Mouse (Mus musculus) MEL (cell line): ENCODE measurements around the gene Rgs17. TPM values are rescaled to one million over a fixed set of nuclear protein-coding genes. Genes with fewer than 3 reads are reported as not detected.

Experiments used
- DNase-seq: peaks from one replicate; pipeline ENCODE4 v3.0.0; 2011; ENCODE audit warnings: low read depth, low spot score
- H3K27ac ChIP-seq: 2 replicates; pipeline ENCODE4 v1.5.1; 2012; ENCODE audit warnings: low read depth, mild to moderate bottlenecking, control low read depth, low read length, moderate library complexity; ENCODE audit not compliant: control insufficient read depth
- H3K27me3 ChIP-seq, 2 experiments: fragments of 150-350 bp in 1 of 2; sonication (generic) in 1 of 2; 2 replicates each; pipeline ENCODE4 v1.6.1; 2012; ENCODE audit warnings: low read length in 2 of 2, mild to moderate bottlenecking in 2 of 2, improper control_type of control experiment in 1 of 2, moderate library complexity in 1 of 2; ENCODE audit not compliant: insufficient read depth in 2 of 2, control insufficient read depth in 1 of 2
- H3K36me3 ChIP-seq, 2 experiments: 2 replicates each; pipeline ENCODE4 v1.6.1; 2012 to 2014; ENCODE audit warnings: low read length in 2 of 2, improper control_type of control experiment in 1 of 2, inconsistent platforms in 1 of 2, mild to moderate bottlenecking in 1 of 2; ENCODE audit not compliant: insufficient read depth in 2 of 2, control insufficient read depth in 1 of 2
- H3K4me1 ChIP-seq, 2 experiments: fragments of 150-350 bp in 1 of 2; sonication (generic) in 1 of 2; 2 replicates each; pipeline ENCODE4 v1.6.1; 2012; ENCODE audit warnings: low read length in 2 of 2, improper control_type of control experiment in 1 of 2, mild to moderate bottlenecking in 1 of 2; ENCODE audit not compliant: insufficient read depth in 2 of 2, control insufficient read depth in 1 of 2
- H3K4me3 ChIP-seq, 2 experiments: fragments of 150-350 bp in 1 of 2; sonication (generic) in 1 of 2; 2 replicates each; pipeline ENCODE4 v1.5.1; 2012; ENCODE audit warnings: low read depth in 2 of 2, low read length in 2 of 2, mild to moderate bottlenecking in 2 of 2, moderate library complexity in 2 of 2, control low read depth in 1 of 2, improper control_type of control experiment in 1 of 2; ENCODE audit not compliant: control insufficient read depth in 1 of 2, insufficient read depth in 1 of 2
- H3K79me2 ChIP-seq: 2 replicates; pipeline ENCODE4 v1.6.1; 2012; ENCODE audit warnings: mild to moderate bottlenecking, low read length, moderate library complexity; ENCODE audit not compliant: control insufficient read depth, poor library complexity, insufficient read depth
- H3K9ac ChIP-seq: 2 replicates; pipeline ENCODE4 v1.6.1; 2012; ENCODE audit warnings: low read depth, mild to moderate bottlenecking, control low read depth, low read length, moderate library complexity; ENCODE audit not compliant: control insufficient read depth, poor library complexity, severe bottlenecking
- H3K9me3 ChIP-seq: fragments of 150-350 bp; sonication (generic); replicated peaks from 2 replicates; pipeline ENCODE4 v1.6.1; 2012; ENCODE audit warnings: mild to moderate bottlenecking, low read length, improper control_type of control experiment, moderate library complexity; ENCODE audit not compliant: insufficient read depth
- BHLHE40 ChIP-seq: IDR thresholded peaks from 2 replicates; pipeline ENCODE4 v1.6.1; 2012; ENCODE audit warnings: low read depth, mild to moderate bottlenecking, inconsistent platforms, low read length, improper control_type of control experiment, borderline replicate concordance
- CHD1 ChIP-seq: IDR thresholded peaks from 2 replicates; pipeline ENCODE4 v1.6.1; 2012; ENCODE audit warnings: low read depth, mild to moderate bottlenecking, inconsistent platforms, low read length, improper control_type of control experiment
- E2F4 ChIP-seq: IDR thresholded peaks from 2 replicates; pipeline ENCODE4 v1.6.1; 2011; ENCODE audit warnings: low read depth, low read length, improper control_type of control experiment, borderline replicate concordance
- ELF1 ChIP-seq: IDR thresholded peaks from 2 replicates; pipeline ENCODE4 v1.6.1; 2014; ENCODE audit warnings: low read depth, mild to moderate bottlenecking, inconsistent platforms, low read length, improper control_type of control experiment, moderate library complexity
- EP300 ChIP-seq, 2 experiments: IDR thresholded peaks; 2 replicates each; pipeline ENCODE4 v1.6.1; 2011; ENCODE audit warnings: improper control_type of control experiment in 2 of 2, low read length in 2 of 2, low read depth in 1 of 2, mild to moderate bottlenecking in 1 of 2
- GATA1 ChIP-seq: IDR thresholded peaks from 2 replicates; pipeline ENCODE4 v1.6.1; 2011; ENCODE audit warnings: low read depth, low read length, improper control_type of control experiment
- HCFC1 ChIP-seq: IDR thresholded peaks from 2 replicates; pipeline ENCODE4 v1.6.1; 2012; ENCODE audit warnings: low read depth, mild to moderate bottlenecking, inconsistent platforms, low read length, improper control_type of control experiment, moderate library complexity
- JUND ChIP-seq: IDR thresholded peaks from 2 replicates; pipeline ENCODE4 v1.6.1; 2011; ENCODE audit warnings: low read depth, mild to moderate bottlenecking, improper control_type of control experiment, low read length
- MAFK ChIP-seq: IDR thresholded peaks from 2 replicates; pipeline ENCODE4 v1.6.1; 2011; ENCODE audit warnings: low read depth, mild to moderate bottlenecking, low read length, improper control_type of control experiment, borderline replicate concordance
- MAX ChIP-seq: IDR thresholded peaks from 2 replicates; pipeline ENCODE4 v1.6.1; 2011; ENCODE audit warnings: low read length, improper control_type of control experiment
- MXI1 ChIP-seq: IDR thresholded peaks from 2 replicates; pipeline ENCODE4 v1.6.1; 2011; ENCODE audit warnings: mild to moderate bottlenecking, low read depth, low read length, improper control_type of control experiment
- MYB ChIP-seq: IDR thresholded peaks from 2 replicates; pipeline ENCODE4 v1.6.1; 2011; ENCODE audit warnings: mild to moderate bottlenecking, low read depth, low read length, improper control_type of control experiment
- MYC ChIP-seq: IDR thresholded peaks from 2 replicates; pipeline ENCODE4 v1.6.1; 2011; ENCODE audit warnings: low read depth, mild to moderate bottlenecking, low read length, improper control_type of control experiment, moderate library complexity
- NELFE ChIP-seq: IDR thresholded peaks from 2 replicates; pipeline ENCODE4 v1.6.1; 2011; ENCODE audit warnings: low read depth, low read length, improper control_type of control experiment
- NRF1 ChIP-seq: IDR thresholded peaks from 2 replicates; pipeline ENCODE4 v1.6.1; 2014; ENCODE audit warnings: low read depth, mild to moderate bottlenecking, inconsistent platforms, low read length, improper control_type of control experiment, moderate library complexity; ENCODE audit not compliant: poor library complexity, insufficient read depth, severe bottlenecking
- POLR2A ChIP-seq, 2 experiments: IDR thresholded peaks; 2 replicates each; pipeline ENCODE4 v1.6.1; 2011 to 2012; ENCODE audit warnings: low read length in 2 of 2, mild to moderate bottlenecking in 2 of 2, control low read depth in 1 of 2, improper control_type of control experiment in 1 of 2, low read depth in 1 of 2, moderate library complexity in 1 of 2; ENCODE audit not compliant: control insufficient read depth in 1 of 2, insufficient read depth in 1 of 2, poor library complexity in 1 of 2
- POLR2AphosphoS2 ChIP-seq: IDR thresholded peaks from 2 replicates; pipeline ENCODE4 v1.6.1; 2011; ENCODE audit warnings: low read length, improper control_type of control experiment
- POLR2AphosphoS5 ChIP-seq: IDR thresholded peaks from 2 replicates; pipeline ENCODE4 v1.6.1; 2012; ENCODE audit warnings: low read depth, borderline replicate concordance, mild to moderate bottlenecking, inconsistent platforms, low read length, moderate library complexity, mixed read lengths
- RCOR1 ChIP-seq: IDR thresholded peaks from 2 replicates; pipeline ENCODE4 v1.6.1; 2012; ENCODE audit warnings: low read depth, mild to moderate bottlenecking, inconsistent platforms, low read length, improper control_type of control experiment
- SIN3A ChIP-seq: IDR thresholded peaks from 2 replicates; pipeline ENCODE4 v1.6.1; 2012; ENCODE audit warnings: low read length, improper control_type of control experiment, inconsistent platforms
- TCF12 ChIP-seq: IDR thresholded peaks from 2 replicates; pipeline ENCODE4 v1.6.1; 2014; ENCODE audit warnings: low read depth, mild to moderate bottlenecking, inconsistent platforms, low read length, improper control_type of control experiment, moderate library complexity
- UBTF ChIP-seq: IDR thresholded peaks from 2 replicates; pipeline ENCODE4 v1.6.1; 2012; ENCODE audit warnings: low read depth, mild to moderate bottlenecking, inconsistent platforms, low read length, improper control_type of control experiment, moderate library complexity, borderline replicate concordance; ENCODE audit not compliant: insufficient read depth
- polyA plus RNA-seq, 2 experiments: library from polyadenylated mRNA; stranded (reverse) in 1 of 2; unstranded in 1 of 2; fragments of >175 nt in 1 of 2; fragments of >200 nt in 1 of 2; gene quantifications; 2 replicates each; pipeline versions ENCODE4 v1.2.1 to v1.2.4; 2012; ENCODE audit warnings: low replicate concordance in 2 of 2, low read depth in 1 of 2; ENCODE audit not compliant: insufficient read length in 2 of 2, insufficient read depth in 1 of 2, missing spikeins in 1 of 2
- total RNA-seq: library from RNA; depleted of rRNA; stranded (reverse); fragments of 300-350 nt; gene quantifications from 2 replicates; pipeline ENCODE4 v1.2.3, GENCODE M21; 2012

Rgs17 gene
- total and polyA plus RNA-seq, 3 experiments: not detected

GRCm38 (mm10) chr10:5804691-5805156, 117.5 kb downstream of the Rgs17 start:
- DNase-seq: peak; percentile 79
- no peak for TF ChIP-seq RCOR1
- TF ChIP-seq MYB: no peak
- no peak for TF ChIP-seq POLR2AphosphoS2
- peak; percentile 95; the same call in 1 of the 2 replicates for TF ChIP-seq E2F4
- TF ChIP-seq EP300 (IDR thresholded peaks at IDR 0.05; ENCODE audit: low read depth in 1 of 2, low read length in 2 of 2): peak in 1 of 2 experiments; percentile 18; a peak in 1 of 4 replicates
- TF ChIP-seq BHLHE40: peak; percentile 64; the same call in 1 of the 2 replicates
- no peak for TF ChIP-seq POLR2A (IDR thresholded peaks at IDR 0.05; ENCODE audit: control insufficient read depth in 1 of 2, insufficient read depth in 1 of 2, low read depth in 1 of 2, low read length in 2 of 2, poor library complexity in 1 of 2)
- peak; percentile 76 for TF ChIP-seq MAX
- TF ChIP-seq MAFK: no peak
- no peak for TF ChIP-seq CHD1
- peak; percentile 68; the same call in 1 of the 2 replicates for TF ChIP-seq POLR2AphosphoS5
- TF ChIP-seq HCFC1: no peak
- peak; percentile 29; the same call in 1 of the 2 replicates for TF ChIP-seq SIN3A
- TF ChIP-seq NRF1: no peak
- TF ChIP-seq MXI1: peak; percentile 67
- TF ChIP-seq MYC: no peak; the same call in 1 of the 2 replicates
- no peak for TF ChIP-seq TCF12
- TF ChIP-seq JUND: no peak
- TF ChIP-seq ELF1: no peak
- peak; percentile 65 for TF ChIP-seq GATA1

DNA sequence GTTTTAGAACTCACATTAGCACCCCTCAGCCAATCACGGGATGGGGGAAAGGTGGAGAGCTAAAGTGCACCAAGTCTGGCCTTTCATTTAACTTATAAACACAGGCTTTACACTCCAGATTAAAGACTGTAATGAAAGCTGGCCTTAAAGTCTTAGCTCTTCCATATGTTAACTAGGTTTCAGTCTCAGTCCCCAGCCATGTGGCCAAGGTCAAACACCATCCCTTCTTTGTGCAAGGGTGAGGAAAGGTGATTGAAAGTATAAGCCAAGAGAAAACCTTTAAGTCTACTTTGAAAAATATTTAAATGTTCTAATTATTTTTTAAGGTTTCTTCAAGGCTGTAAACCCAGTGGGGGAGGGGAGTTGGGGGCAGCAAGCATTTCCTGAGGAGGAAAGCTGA, 118.5 kb downstream of the Rgs17 start:
- Histone ChIP-seq H3K4me3 (peak overlapping the region; percentile 50 to 70), H3K27me3 (no peaks in the 10 kb centered on the region), H3K36me3 (peaks cover 25 to 43% of the 10 kb centered on the region in 2 experiments), H3K79me2 (peaks cover 39% of the 10 kb centered on the region), H3K9ac (peak overlapping the region; percentile 96), H3K9me3 (no peaks in the 10 kb centered on the region), H3K4me1 (peaks cover 0 to 17% of the 10 kb centered on the region in 2 experiments; a peak in 2 of 4 replicates), H3K27ac (peak overlapping the region; percentile 49)
- TF ChIP-seq NELFE (no peak), GATA1 (no peak), CHD1 (peak; percentile 73; the same call in 1 of the 2 replicates), MYC (0 out of 2 replicates have a peak, but pooled peaks have one; percentile 40), UBTF (no peak), EP300 (IDR thresholded peaks at IDR 0.05; ENCODE audit: low read depth in 1 of 2, low read length in 2 of 2) (no peak), MYB (no peak), POLR2AphosphoS5 (no peak), MXI1 (peak; percentile 37; the same call in 1 of the 2 replicates)
- no peak for DNase-seq

More at GRCm38 (mm10) chr10:5804691-5805156, 117.5 kb downstream of the Rgs17 start:
- Histone ChIP-seq H3K4me3 (peak overlapping the region; percentile 50 to 89), H3K9ac (peak overlapping the region; percentile 96), H3K79me2 (peaks cover 39% of the 10 kb centered on the region), H3K4me1 (peaks cover 0 to 17% of the 10 kb centered on the region in 2 experiments; a peak in 2 of 4 replicates), H3K9me3 (no peaks in the 10 kb centered on the region), H3K27ac (peak overlapping the region; percentile 93), H3K36me3 (peaks cover 19 to 42% of the 10 kb centered on the region in 2 experiments), H3K27me3 (no peaks in the 10 kb centered on the region)
